Mouse (Mus musculus) testis, adult 2 months (tissue): ENCODE measurements around the gene Nt5c.
A peak's percentile ranks its signal among the peaks of the same experiment; 100 is the strongest.

Source experiments
- CTCF ChIP-seq: fragments of 200-500 bp; IDR thresholded peaks from 2 replicates; pipeline ENCODE4 v1.5.1; 2012; ENCODE audit warnings: low read depth, mild to moderate bottlenecking, inconsistent platforms, low read length, moderate library complexity; ENCODE audit not compliant: control insufficient read depth, insufficient read depth, insufficient replicate concordance
- POLR2A ChIP-seq: fragments of 200-500 bp; IDR thresholded peaks from 2 replicates; pipeline ENCODE4 v1.6.1; 2012; ENCODE audit warnings: low read depth, mild to moderate bottlenecking, inconsistent platforms, low read length, moderate library complexity; ENCODE audit not compliant: control insufficient read depth

DNA sequence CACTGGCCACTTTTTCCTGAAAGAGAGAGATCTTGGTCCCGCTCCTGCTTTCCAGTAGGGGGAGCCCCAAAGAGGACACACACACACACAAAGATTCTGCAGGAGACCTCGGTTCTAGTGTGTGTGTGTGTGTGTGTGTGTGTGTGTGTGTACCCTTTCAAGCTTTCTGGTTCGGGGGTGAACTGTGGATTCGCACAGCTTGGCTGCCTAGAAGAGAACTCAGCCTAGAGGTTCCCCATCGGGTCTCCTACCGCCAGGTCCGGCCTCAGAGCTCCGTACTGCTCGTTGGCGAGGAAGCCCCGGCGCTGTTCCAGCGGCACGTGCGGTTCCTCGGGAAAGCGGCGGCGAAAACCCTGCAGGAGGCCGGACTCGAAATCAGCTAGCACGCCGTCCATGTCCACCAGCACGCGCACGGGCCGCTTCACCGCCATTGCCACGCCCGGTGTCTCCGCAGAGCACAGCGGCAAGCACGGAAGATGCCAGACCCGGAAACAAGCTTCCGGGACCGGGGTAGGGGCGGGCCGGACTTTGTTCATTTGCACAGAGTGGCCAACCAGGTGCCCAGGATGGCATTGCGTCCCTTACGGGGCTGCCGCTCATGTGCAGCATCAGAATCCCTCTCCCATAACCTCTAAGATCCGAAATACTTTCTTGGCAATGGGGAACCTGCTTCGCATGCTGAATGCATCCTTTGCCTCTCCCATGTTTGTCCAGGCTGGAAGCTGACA is at the start of gene Nt5c:
- TF ChIP-seq POLR2A, result no peak
- 0 out of 2 replicates have a peak, but pooled peaks have one; percentile 20 for TF ChIP-seq CTCF
